Comparison of ENCODE assay signal across 8 mouse cellular contexts in genomic region chr10:115617456-115618287, GRCm38 (mm10). TPM values are rescaled to one million over a fixed set of nuclear protein-coding genes. Genes with fewer than 3 reads are reported as not detected.
DNase-seq lines count a peak whose midpoint lies in the region; ATAC-seq lines count a peak whose summit lies in the region.

No protein-coding gene starts in this region.

- intact Hi-C loops in left cerebral cortex, postnatal 25 days (cut with DNase I) = loop anchor here (1.0 to 5.0 kb wide), 3 partner anchors 185 to 294 kb away; no protein-coding TSS in a partner anchor

- H3K4me2 ChIP-seq in embryonic facial prominence, embryonic 13.5 days = peak overlapping the region; percentile 57
- H3K4me2 ChIP-seq in hindbrain, embryonic 12.5 days (replicated peaks) = peak overlapping the region; percentile 57
- H3K4me2 ChIP-seq in midbrain, embryonic 16.5 days (ENCODE audit: low read length) = peak overlapping the region; percentile 57

- H3K4me3 ChIP-seq in embryonic facial prominence, embryonic 13.5 days = peak overlapping the region; percentile 29
- H3K4me3 ChIP-seq in hindbrain, embryonic 12.5 days = peak overlapping the region; percentile 27
- peak overlapping the region; percentile 30 for H3K4me3 ChIP-seq in midbrain, embryonic 16.5 days (ENCODE audit: low read depth, low read length)

- peak; percentile 22 to 31 for DNase-seq in right cerebral cortex, adult 2 months (ENCODE audit: low spot score in 2 of 2)
- no peak for DNase-seq in right cerebral cortex, postnatal 14 days
- peak; percentile 47 for DNase-seq in adipocyte (ENCODE audit: low spot score)
- peak; percentile 22 to 60 for DNase-seq in left cerebral cortex, postnatal 25 days (ENCODE audit: low spot score in 2 of 2)
- no peak for DNase-seq in urinary bladder, adult 18-20 months (ENCODE audit: low spot score in 2 of 2)

- no peak for ATAC-seq in embryonic facial prominence, embryonic 13.5 days (ENCODE audit: insufficient number of reproducible peaks, insufficient read depth, low FRiP score, low TSS enrichment, low read depth)
- peak; percentile 84 for ATAC-seq in hindbrain, embryonic 12.5 days (ENCODE audit: low FRiP score)
- ATAC-seq in midbrain, embryonic 16.5 days = peak; percentile 91

- peaks cover 15% of the 10 kb centered on the region; the same call in 1 of the 2 replicates for H3K27me3 ChIP-seq in embryonic facial prominence, embryonic 13.5 days
- no peaks in the 10 kb centered on the region for H3K27me3 ChIP-seq in hindbrain, embryonic 12.5 days
- peaks cover 3% of the 10 kb centered on the region; the same call in 1 of the 2 replicates for H3K27me3 ChIP-seq in midbrain, embryonic 16.5 days (ENCODE audit: control insufficient read depth, insufficient read depth, low read depth, low read length)

- 8% methylated on average over 14 of the region's 15 CpGs for WGBS in embryonic facial prominence, embryonic 13.5 days
- WGBS in hindbrain, embryonic 12.5 days = 10% methylated on average over 13 of the region's 15 CpGs
- WGBS in midbrain, embryonic 16.5 days = 6% methylated on average over 13 of the region's 15 CpGs

- no peak overlapping the region for H3K9ac ChIP-seq in embryonic facial prominence, embryonic 13.5 days
- peak overlapping the region; percentile 43; the same call in 1 of the 2 replicates for H3K9ac ChIP-seq in hindbrain, embryonic 12.5 days
- peak overlapping the region; percentile 41; the same call in 1 of the 2 replicates for H3K9ac ChIP-seq in midbrain, embryonic 16.5 days (ENCODE audit: low read depth, low read length)

- peaks cover 10% of the 10 kb centered on the region for H3K4me1 ChIP-seq in embryonic facial prominence, embryonic 13.5 days
- peaks cover 4% of the 10 kb centered on the region; the same call in 1 of the 2 replicates for H3K4me1 ChIP-seq in hindbrain, embryonic 12.5 days
- peaks cover 6% of the 10 kb centered on the region for H3K4me1 ChIP-seq in midbrain, embryonic 16.5 days (ENCODE audit: control insufficient read depth, insufficient read depth, low read length)

- no peak overlapping the region for H3K27ac ChIP-seq in embryonic facial prominence, embryonic 13.5 days
- no peak overlapping the region for H3K27ac ChIP-seq in hindbrain, embryonic 12.5 days
- H3K27ac ChIP-seq in midbrain, embryonic 16.5 days (ENCODE audit: low read length) = no peak overlapping the region

- H3K36me3 ChIP-seq in embryonic facial prominence, embryonic 13.5 days = no peaks in the 10 kb centered on the region
- no peaks in the 10 kb centered on the region for H3K36me3 ChIP-seq in hindbrain, embryonic 12.5 days
- no peaks in the 10 kb centered on the region for H3K36me3 ChIP-seq in midbrain, embryonic 16.5 days (ENCODE audit: control insufficient read depth, insufficient read depth, low read length)

- H3K9me3 ChIP-seq in embryonic facial prominence, embryonic 13.5 days = no peaks in the 10 kb centered on the region
- no peaks in the 10 kb centered on the region for H3K9me3 ChIP-seq in hindbrain, embryonic 12.5 days (replicated peaks)
- no peaks in the 10 kb centered on the region for H3K9me3 ChIP-seq in midbrain, embryonic 16.5 days (replicated peaks; ENCODE audit: control insufficient read depth, low read length, poor library complexity, severe bottlenecking)

RNA-seq across cellular contexts. Expression of gene Lgr5, which starts 30.1 kb away (rescaled TPM):
- 16.0 and 16.8 TPM in 2 replicates for polyA plus RNA-seq in embryonic facial prominence, embryonic 13.5 days (2015; fragmentation: Nextera tagmentation; extraction: Ambion mirVana)
- 7.9 and 8.1 TPM in 2 replicates for polyA plus RNA-seq in hindbrain, embryonic 12.5 days (2016; fragmentation: Nextera tagmentation; extraction: Ambion mirVana)
- 1 to 10 TPM; 2.5 to 4.4 TPM for total RNA-seq in left cerebral cortex, postnatal 25 days (2021)
- 1.3 and 1.4 TPM in 2 replicates for polyA plus RNA-seq in midbrain, embryonic 16.5 days (2015; fragmentation: Nextera tagmentation; extraction: Ambion mirVana)

RNA-seq across cellular contexts. Expression of gene A930009A15Rik, which starts 47.9 kb away (rescaled TPM):
- polyA plus RNA-seq in embryonic facial prominence, embryonic 13.5 days (2015; fragmentation: Nextera tagmentation; extraction: Ambion mirVana) = not detected in 2 replicates
- 0.70 and 0.72 TPM in 2 replicates for polyA plus RNA-seq in hindbrain, embryonic 12.5 days (2016; fragmentation: Nextera tagmentation; extraction: Ambion mirVana)
- under 1 TPM; 0.34 to 0.62 TPM for total RNA-seq in left cerebral cortex, postnatal 25 days (2021)
- 0.21 and 0.43 TPM in 2 replicates for polyA plus RNA-seq in midbrain, embryonic 16.5 days (2015; fragmentation: Nextera tagmentation; extraction: Ambion mirVana)

Comparison
In these comparisons a context has a peak if more than half of its experiments do, and no peak if none do; other contexts are left out.
1. DNase-seq: peak in right cerebral cortex, adult 2 months (2 of 2), adipocyte (single experiment) and left cerebral cortex, postnatal 25 days (2 of 2); none in right cerebral cortex, postnatal 14 days (single experiment) and urinary bladder, adult 18-20 months (0 of 2).
2. Peak in every context shown above with its lines, with median percentiles within 50 percentile points of each other: H3K4me2 ChIP-seq and H3K4me3 ChIP-seq.